Mouse (Mus musculus) telencephalon, adult 2 months (tissue): ENCODE results near the gene Tmc8.
"Not testable (repeated sequence)": the region's sequence is repeated elsewhere in the genome, so short reads cannot be mapped to it uniquely, and the experiment has no call there.

Experiments used
- DNase-seq: peaks from one replicate; pipeline ENCODE4 v3.0.0-alpha.2; 2011; ENCODE audit warnings: low read depth, low spot score

Gene Tmc8

DNA sequence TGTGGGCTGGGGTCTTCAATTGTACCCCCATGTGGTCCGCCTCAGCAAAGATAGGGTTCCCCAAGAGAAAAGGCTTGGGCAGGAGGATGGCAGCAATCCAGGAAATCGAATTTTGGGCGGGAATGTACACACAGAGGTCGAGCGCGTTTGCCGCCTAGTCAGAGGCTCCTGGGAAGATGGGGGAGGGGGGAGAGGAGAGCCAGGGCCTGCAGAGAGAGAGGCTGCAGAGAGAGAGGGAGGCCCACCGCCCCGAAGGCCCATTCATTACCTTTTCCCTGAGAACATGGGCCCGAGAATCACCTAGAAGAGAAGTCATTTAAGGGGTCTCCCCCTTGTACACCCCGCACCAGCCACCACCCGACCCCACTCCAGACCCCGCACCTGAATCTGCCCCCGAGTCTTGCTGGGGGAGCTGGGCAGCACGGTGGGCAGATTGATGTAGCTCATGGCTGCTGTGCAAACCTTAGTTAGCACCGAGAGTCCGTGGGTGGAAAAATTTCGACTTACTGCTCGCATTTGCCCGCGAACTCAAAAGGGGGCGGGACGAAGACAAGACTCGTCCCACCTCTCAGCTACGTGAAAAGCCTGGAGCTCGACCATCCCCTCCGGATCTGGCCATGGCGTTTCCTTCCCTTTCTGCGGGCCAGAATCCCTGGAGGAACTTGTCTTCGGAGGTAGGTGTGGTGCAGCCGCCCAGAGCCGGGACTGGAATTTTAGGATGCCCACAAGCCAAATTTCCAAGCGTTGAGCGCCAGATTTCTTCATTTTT, 43.6 kb downstream of the Tmc8 start, which contains the start of the genes Afmid and Tk1:
Gene Afmid, plus strand, starts transcription at position 592 of the 769 bp plus-strand sequence.
Gene Tk1, minus strand, starts transcription at position 760 of the 769 bp plus-strand sequence.
- DNase-seq, result no peak

DNA sequence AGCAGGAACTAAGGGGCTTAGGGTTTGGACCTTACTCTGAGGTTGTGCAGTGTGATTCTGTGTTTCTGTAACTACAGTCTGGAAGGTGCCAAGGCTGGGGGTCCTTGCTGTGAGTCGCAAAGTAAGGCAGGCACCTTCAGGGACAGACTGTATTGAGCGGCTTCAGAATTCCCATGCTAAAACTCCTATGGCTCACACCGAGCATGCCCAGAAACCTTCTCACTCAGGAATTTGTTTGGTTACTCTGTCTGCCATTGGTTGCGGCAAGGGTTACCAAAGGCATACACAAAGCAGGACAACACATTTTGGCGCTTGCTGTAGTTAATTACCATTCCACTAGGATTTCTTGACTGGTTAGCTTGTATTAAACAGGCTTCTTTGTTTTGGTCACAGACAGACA, 44.3 kb downstream of the Tmc8 start:
- DNase-seq, result no peak

DNA sequence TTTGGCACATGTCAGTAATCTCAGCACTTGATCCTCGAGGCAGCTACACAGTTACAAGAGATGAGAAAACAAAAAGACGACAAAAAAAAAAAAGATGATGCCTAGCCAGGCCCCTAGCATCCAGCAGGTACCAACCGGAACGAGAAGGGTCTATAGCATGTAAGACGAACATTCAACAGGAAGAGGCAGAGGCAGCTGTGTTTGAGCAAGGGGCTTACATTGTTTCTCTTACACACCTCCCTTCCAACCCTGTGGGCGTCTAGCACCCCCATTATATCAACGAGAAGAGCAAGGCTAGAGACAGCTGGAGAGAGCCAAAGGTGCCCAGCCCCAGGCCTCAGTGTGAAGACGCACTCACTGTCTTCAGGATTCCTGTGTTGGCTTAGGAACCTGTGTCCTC, 45.0 kb downstream of the Tmc8 start:
- DNase-seq, result no peak

DNA sequence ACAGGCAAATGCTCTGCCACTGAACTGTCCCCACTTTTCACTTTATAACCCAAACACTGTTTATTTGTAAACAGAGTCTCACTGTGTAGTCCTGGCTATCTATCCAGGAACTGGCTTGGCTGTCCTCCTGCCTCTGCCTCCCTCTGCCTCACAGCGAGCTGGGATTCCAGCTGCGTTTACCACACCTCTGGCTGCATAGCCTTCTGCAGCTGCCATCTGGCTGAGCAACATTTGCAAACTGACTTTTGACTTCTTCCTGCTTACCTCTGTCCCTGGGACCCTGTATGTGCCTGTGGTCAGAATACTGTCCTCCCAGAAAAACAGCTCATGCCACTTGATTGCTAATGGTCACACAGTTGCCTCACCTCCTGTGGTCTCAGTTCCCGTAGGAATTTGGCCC, 45.5 kb downstream of the Tmc8 start:
- no peak for DNase-seq

DNA sequence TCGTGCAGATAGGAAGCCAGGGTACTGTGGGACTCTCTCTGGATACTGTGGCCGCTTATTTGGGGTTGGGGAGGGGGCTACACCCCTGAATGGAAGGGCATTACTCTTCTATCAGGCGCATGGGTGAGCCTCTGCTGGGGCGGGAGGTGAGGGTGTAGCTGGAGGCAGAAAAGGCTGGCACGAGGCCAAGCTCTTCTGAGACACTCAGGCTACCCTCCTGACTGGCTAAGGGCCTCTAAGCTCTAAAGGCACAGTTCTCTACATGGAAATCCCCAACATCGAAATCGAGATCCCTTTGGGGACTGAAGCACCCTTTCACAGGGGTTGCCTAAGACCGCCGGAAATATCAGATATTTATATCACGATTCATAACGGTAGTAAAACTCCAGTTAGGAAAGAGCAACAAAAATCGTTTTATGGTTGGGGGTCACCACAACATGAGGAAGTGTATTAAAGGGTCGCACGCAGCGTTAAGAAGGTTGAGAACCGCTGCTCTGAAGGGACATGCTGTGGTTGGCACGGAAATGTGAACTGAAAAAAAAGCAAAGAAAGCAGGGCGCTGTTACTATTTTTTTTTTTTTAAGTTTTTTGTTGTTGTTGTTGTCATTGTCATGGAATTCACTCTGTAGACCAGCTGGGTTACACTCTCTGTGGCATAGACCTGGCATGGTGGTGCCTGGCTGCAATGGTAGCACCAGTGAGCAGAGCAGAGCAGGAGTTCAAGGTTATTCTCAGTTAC, 46.4 kb downstream of the Tmc8 start:
- no peak for DNase-seq

DNA sequence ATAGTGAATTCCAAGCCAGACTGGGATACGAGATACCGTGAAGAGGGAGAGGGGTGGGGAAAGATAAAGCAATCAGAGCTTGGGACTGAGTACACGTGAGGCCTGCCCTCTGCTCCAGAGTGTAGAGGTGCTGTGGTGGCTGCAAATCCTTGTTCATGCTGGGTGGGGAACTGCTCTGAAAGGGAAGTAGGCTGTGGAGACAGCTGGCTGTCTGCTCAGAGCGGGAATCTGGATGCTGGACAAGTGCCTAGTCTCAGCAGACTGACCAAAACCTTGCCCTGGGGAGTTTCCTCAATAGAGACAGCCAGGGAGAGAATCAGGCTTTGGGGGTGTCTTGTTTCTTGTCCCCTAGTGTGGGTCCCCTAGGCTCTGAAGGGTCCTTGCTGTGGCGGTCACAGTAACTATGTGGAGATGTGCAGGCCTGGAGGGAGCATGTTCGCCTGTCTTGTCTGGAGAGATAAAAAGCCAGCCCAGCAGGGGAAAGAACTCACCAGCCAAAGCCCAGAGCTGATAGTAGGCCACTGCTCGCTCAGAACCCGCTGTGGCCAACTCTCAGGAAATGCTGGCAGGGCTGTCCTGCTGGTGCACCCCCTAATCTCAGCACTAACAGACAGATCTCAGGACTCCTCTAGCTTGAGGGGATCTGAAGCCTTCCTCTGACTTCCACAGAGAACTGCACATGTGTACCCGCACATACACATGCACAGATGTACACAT, 47.2 kb downstream of the Tmc8 start:
- DNase-seq, result no peak

DNA sequence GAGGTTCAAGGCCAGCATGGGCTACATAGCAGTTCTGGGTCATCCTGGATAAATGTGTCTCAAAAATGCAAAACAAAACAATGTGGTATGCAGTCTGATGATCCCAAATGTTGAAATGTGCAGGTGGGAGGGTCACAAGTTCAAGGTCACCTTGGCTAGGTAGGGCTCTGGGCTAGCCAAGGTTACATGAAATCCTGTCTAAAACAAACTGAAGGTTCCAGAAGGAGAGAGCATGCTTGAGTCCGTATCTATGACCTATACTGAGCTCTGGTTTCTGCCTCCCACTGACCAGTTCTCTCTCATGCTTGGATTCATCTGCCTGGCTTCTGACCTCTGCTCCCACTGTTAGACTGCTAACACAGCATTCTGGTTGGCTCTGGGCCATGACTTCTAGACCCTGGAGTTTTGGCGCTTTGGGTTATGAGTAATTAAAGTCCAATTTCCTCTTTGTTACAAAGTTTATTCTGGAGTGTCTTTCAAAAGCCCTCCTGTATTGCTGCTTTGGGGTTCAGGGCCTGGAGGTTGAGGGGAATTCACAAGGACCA, 47.9 kb downstream of the Tmc8 start:
- no peak for DNase-seq

DNA sequence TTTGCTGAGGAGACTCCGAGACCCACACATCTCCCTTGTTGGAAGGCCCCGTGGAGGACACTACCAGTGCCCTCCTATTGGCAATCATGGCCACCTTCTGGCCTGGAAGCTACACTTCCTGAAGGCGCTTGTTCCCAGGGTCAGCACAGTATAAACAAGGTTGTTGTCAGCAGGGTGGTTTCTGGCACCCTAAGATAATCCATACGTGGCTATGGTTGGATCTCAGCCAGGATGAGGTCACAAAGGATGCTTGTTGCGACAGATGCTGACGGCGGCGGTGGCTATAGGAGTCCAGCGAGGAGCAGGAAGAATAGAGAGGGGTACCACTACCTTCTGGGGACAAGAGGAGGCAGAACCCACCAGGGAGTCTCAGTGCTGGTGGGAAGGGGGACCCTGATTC, 48.5 kb downstream of the Tmc8 start:
- DNase-seq, result no peak

DNA sequence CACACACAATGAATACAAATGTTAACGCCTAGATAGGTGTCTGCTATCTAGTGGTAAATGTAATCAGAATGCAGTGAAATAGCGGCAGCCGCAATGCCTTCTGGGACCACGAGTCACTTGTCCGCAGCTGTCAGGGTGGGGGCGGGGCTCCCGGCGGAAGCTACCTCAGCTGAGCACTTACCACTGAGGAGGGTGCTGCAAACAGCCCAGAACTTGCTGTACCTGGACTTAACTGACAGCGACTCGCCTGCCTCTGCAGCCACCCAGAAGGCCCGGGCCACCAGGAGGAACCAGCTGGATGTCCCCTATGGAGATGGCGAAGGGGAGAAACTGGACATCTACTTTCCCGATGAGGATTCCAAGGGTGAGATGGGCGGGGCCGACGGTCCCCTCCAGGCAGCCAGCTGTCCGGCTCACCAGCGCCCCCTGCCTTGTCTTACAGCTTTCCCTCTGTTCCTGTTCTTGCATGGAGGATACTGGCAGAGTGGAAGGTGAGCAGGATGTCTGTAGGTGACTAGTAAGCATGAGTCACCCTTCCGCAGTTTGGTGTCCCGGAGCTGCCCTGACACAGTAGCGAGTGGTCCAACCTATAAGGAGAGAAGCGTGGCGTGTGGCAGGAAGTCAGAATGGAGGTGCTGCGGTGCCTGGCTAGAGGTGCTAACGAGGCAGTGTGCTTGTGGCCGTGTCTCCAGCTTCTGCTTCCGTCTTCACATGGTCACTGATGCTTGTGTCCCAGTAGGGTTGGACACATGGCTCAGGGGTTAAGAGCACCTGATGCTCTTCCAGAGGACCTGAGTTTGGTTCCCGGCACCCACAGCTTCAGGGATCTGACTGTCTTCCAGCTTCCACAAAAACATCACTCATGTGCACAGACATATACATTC, 50.5 kb downstream of the Tmc8 start:
- no peak for DNase-seq

DNA sequence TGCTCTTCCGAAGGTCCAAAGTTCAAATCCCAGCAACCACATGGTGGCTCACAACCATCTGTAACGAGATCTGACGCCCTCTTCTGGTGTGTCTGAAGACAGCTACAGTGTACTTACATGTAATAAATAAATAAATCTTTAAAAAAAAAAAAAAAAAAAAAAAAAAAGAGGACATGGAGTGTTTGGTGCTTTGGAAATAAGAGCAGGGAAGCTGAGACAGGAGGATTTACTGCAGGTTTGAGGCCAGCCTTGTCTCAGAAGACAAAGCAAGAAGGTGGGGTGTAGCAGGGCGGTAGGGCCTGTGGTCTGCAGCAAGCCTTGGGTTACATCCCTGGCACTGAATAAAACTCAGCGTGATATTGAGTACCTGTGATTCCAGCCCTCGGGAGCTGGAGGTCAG, 51.6 kb downstream of the Tmc8 start:
- not testable (repeated sequence) for DNase-seq

DNA sequence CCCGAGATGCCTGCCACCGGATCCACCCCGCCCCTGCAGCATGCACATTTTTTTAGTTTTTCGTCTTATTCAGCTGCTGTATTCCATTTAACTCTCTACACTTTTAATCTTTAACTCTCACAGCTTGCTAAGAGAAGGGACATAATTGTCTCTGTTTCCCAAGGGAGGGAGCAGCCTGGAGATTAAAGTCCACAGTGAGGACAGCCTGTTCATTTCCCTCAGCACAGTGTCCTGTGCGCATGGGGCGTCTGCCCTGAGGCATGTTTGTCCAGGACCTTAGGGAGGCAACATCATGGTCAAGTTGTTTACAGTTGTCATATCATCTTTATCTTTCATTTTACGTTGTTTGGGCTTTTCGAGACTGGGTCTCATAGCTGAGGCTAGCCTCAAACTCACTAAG, 52.2 kb downstream of the Tmc8 start:
- DNase-seq, result no peak

DNA sequence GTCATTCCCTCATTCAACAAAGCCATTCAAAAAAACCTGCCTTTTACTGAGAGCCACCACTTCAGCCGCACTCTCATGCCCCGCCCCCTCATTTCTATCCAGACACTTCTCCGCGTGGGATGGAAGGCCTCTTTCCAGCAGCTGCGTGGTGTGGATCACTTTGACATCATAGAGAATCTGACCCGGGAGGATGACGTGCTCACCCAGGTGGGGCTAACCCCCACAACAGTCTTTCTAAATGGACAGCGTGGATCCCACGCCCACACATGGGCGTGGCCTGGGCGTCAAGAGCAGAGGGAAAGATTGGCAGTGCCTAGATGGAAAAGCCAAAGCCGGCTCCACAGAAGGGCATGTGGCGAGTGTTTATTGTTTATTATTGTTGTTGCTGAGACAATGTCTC, 54.4 kb downstream of the Tmc8 start:
- no peak for DNase-seq

DNA sequence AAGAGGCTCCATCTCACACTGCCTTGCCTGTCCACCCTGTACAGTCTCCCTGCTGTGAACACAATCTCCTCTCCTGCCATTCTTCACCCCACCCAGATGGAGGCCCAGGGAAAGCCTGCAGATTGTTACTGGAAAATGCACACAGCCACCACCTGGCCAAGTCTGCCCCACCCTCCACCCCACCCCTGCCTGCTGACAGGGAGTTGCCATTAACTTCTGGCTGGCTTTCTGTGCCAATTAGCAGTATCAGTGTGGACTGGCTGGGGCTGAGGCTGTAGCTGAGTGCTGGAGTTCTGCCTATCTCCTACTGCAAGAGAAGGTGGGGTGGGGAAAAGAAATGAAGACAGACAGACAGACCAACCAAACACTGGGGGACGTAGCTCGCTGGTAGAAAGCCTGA, 56.7 kb downstream of the Tmc8 start:
- DNase-seq, result no peak

DNA sequence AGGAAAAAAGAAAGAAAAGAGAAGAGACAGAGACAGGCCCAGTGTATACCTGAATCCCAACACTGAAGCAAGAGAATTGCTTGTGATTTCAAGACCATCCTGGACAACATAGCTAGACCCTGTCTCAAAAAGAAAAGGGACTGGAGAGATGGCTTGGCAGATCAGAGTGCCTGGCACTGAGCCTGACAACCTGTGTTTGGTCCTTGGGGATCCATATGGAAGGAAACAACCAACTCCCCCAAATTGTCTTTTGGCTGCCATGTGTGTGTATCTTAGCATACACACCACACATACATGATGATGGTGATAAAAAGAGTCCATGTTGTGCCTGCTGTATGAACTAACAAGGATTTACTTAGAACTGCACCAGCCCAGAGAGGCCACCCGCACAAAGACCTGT, 57.1 kb downstream of the Tmc8 start:
- DNase-seq, result no peak

DNA sequence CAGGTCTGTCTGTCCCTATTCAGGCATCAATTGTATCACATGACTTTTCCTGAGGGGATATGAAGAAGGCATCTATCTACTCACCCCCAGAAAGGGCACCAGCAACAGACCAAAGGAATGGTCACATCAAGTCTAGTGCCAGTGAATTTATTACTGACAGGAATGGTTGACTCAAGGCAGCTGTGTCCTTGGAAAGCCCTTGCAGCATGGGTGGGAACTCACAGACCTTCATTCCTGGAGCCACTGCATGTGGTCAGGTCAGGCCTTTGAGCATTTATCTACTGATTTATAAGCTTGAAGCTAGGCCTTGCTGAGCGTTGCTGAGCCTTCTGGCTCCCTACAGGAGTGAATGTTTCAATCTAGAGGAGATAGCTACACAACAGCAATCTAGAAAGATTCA, 59.0 kb downstream of the Tmc8 start:
- DNase-seq, result no peak
